Mouse (Mus musculus) C2C12 (cell line): Measurements from ENCODE around the gene Smoc1. TPM values are rescaled to one million over a fixed set of nuclear protein-coding genes. Genes with fewer than 3 reads are reported as not detected.

Experiments used
- H3K27me3 ChIP-seq: one replicate; pipeline ENCODE4 v1.6.1; 2011; ENCODE audit not compliant: control insufficient read depth, insufficient read depth, insufficient read length
- H3K36me3 ChIP-seq: one replicate; pipeline ENCODE4 v1.6.1; 2011; ENCODE audit not compliant: control insufficient read depth, insufficient read depth
- H3K4me3 ChIP-seq: one replicate; pipeline ENCODE4 v1.5.1; 2011; ENCODE audit warnings: mild to moderate bottlenecking, control low read depth; ENCODE audit not compliant: poor library complexity, insufficient read depth, severe bottlenecking
- H3K79me2 ChIP-seq: one replicate; pipeline ENCODE4 v1.6.1; 2011; ENCODE audit not compliant: control insufficient read depth, insufficient read depth
- H3K79me3 ChIP-seq: one replicate; pipeline ENCODE4 v1.6.1; 2011; ENCODE audit warnings: low read depth, control low read depth
- H3ac ChIP-seq: one replicate; pipeline ENCODE3; 2011; ENCODE audit warnings: low read depth; ENCODE audit not compliant: control insufficient read depth, insufficient read length
- CEBPB ChIP-seq: IDR thresholded peaks from one replicate; pipeline ENCODE4 v1.6.1; 2011; ENCODE audit warnings: low read depth, mild to moderate bottlenecking, control low read depth, moderate library complexity
- CTCF ChIP-seq: IDR thresholded peaks from one replicate; pipeline ENCODE4 v1.5.1; 2011; ENCODE audit not compliant: control insufficient read depth, insufficient read depth, insufficient read length
- FOSL1 ChIP-seq: IDR thresholded peaks from one replicate; pipeline ENCODE4 v1.8.0; 2011; ENCODE audit warnings: mild to moderate bottlenecking, low read length; ENCODE audit not compliant: poor library complexity, insufficient read depth, severe bottlenecking
- MAX ChIP-seq: IDR thresholded peaks from one replicate; pipeline ENCODE4 v1.6.1; 2011; ENCODE audit warnings: mild to moderate bottlenecking, control low read depth
- MYOD1 ChIP-seq: IDR thresholded peaks from one replicate; pipeline ENCODE4 v1.6.1; 2011; ENCODE audit warnings: low read depth; ENCODE audit not compliant: control insufficient read depth, insufficient read length
- MYOG ChIP-seq: IDR thresholded peaks from one replicate; pipeline ENCODE4 v1.6.1; 2011; ENCODE audit not compliant: control insufficient read depth, insufficient read length; ENCODE audit errors: extremely low read depth
- USF1 ChIP-seq: IDR thresholded peaks from one replicate; pipeline ENCODE4 v1.6.1; 2011; ENCODE audit warnings: low read depth, mild to moderate bottlenecking, control low read depth, moderate library complexity
- polyA plus RNA-seq: library from polyadenylated mRNA; unstranded; fragments of >200 nt; fragmentation: generic; extraction: Trizol; gene quantifications from one replicate; pipeline ENCODE4 v1.2.1, GENCODE M21; 2012; ENCODE audit warnings: missing spikeins

Smoc1 gene
- polyA plus RNA-seq, 1 experiment, result 0.23 TPM

GRCm38 (mm10) chr12:81035850-81036249 is 9.2 kb downstream of the Smoc1 start:
- Histone ChIP-seq H3K79me3 (no peaks in the 10 kb centered on the region), H3ac (no peak overlapping the region), H3K27me3 (peaks cover 30% of the 10 kb centered on the region), H3K36me3 (no peaks in the 10 kb centered on the region), H3K79me2 (no peaks in the 10 kb centered on the region), H3K4me3 (no peak overlapping the region)
- peak; percentile 4 for TF ChIP-seq USF1
- TF ChIP-seq CTCF, result no peak

GRCm38 (mm10) chr12:81043616-81044015 is 17.0 kb downstream of the Smoc1 start:
- H3K79me2 ChIP-seq, result no peaks in the 10 kb centered on the region
- H3K27me3 ChIP-seq, result peaks cover 36% of the 10 kb centered on the region
- no peaks in the 10 kb centered on the region for H3K79me3 ChIP-seq
- H3ac ChIP-seq, result no peak overlapping the region
- no peaks in the 10 kb centered on the region for H3K36me3 ChIP-seq
- TF ChIP-seq MYOG, result no peak
- no peak for TF ChIP-seq CEBPB
- no peak for TF ChIP-seq MAX
- TF ChIP-seq FOSL1, result no peak
- TF ChIP-seq MYOD1, result no peak
- no peak overlapping the region for H3K4me3 ChIP-seq

GRCm38 (mm10) chr12:81046926-81047325 is 20.3 kb downstream of the Smoc1 start:
- Histone ChIP-seq H3ac (no peak overlapping the region), H3K27me3 (peaks cover 25% of the 10 kb centered on the region), H3K36me3 (no peaks in the 10 kb centered on the region), H3K79me3 (no peaks in the 10 kb centered on the region), H3K79me2 (no peaks in the 10 kb centered on the region), H3K4me3 (no peak overlapping the region)
- TF ChIP-seq MAX, result no peak

GRCm38 (mm10) chr12:81049661-81050060 is 23.1 kb downstream of the Smoc1 start:
- Histone ChIP-seq H3ac (no peak overlapping the region), H3K36me3 (no peaks in the 10 kb centered on the region), H3K4me3 (no peak overlapping the region), H3K79me3 (no peaks in the 10 kb centered on the region), H3K79me2 (no peaks in the 10 kb centered on the region), H3K27me3 (peaks cover 16% of the 10 kb centered on the region)
- TF ChIP-seq CTCF (no peak), CEBPB (no peak), FOSL1 (no peak), MYOD1 (no peak), USF1 (no peak)

GRCm38 (mm10) chr12:81055000-81055705 is 28.5 kb downstream of the Smoc1 start:
- no peak for TF ChIP-seq FOSL1
- TF ChIP-seq MYOD1, result no peak
- TF ChIP-seq USF1, result no peak
- no peak for TF ChIP-seq CEBPB
- TF ChIP-seq MYOG, result no peak
- no peak for TF ChIP-seq CTCF
- no peak for TF ChIP-seq MAX
- Histone ChIP-seq H3K27me3 (peaks cover 15% of the 10 kb centered on the region), H3K4me3 (no peak overlapping the region), H3K79me3 (no peaks in the 10 kb centered on the region), H3ac (no peak overlapping the region), H3K36me3 (no peaks in the 10 kb centered on the region), H3K79me2 (no peaks in the 10 kb centered on the region)

GRCm38 (mm10) chr12:81055811-81056210 is 29.2 kb downstream of the Smoc1 start:
- Histone ChIP-seq H3K4me3 (no peak overlapping the region), H3ac (no peak overlapping the region), H3K36me3 (no peaks in the 10 kb centered on the region), H3K27me3 (peaks cover 10% of the 10 kb centered on the region), H3K79me3 (no peaks in the 10 kb centered on the region), H3K79me2 (no peaks in the 10 kb centered on the region)
- TF ChIP-seq USF1 (no peak), FOSL1 (no peak), MYOD1 (no peak), CEBPB (no peak), MAX (no peak), MYOG (no peak), CTCF (no peak)
